Mouse (Mus musculus): ENCODE measurements at regions not wholly inside any gene's neighbourhood (a gene's known extent, or its start where the extent isn't known, plus 50 kb on each side); places are given as distances from the start of the nearest gene placed in this dataset.

DNA sequence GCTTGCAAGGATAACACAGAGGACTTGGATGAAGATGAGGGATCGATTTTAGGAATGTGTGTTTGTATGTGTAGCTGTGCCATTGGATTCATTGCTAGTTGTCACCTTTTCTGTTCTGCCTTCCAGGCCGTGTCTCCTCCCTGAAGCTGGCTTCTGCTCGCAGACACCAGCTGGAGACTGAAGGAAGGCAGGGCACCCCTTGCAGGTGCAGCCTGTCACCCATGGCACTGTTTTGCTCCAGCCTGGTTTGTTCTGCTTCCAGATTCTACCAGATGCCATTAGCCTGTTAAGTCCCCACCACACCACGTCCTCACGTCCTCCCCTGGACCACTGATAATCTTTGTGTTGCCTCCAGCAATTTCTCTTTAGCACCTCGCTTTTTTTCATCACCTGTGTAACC, 286.7 kb downstream of the Cps1 start:
- Histone ChIP-seq H3K36me3 (ENCODE audit: control insufficient read depth, insufficient read depth, low read length) (no peaks in the 10 kb centered on the region), H3K27ac (ENCODE audit: control insufficient read depth, insufficient read depth, low read depth, low read length) (no peak overlapping the region), H3K4me3 (ENCODE audit: control insufficient read depth, low read depth, low read length) (no peak overlapping the region), H3K27me3 (ENCODE audit: control insufficient read depth, insufficient read depth, low read length) (no peaks in the 10 kb centered on the region), H3K4me1 (ENCODE audit: control insufficient read depth, insufficient read depth, low read length) (no peaks in the 10 kb centered on the region)
- TF ChIP-seq CTCF (IDR thresholded peaks at IDR 0.05; ENCODE audit: control insufficient read depth, insufficient read depth, insufficient replicate concordance, low read depth, low read length) = no peak
- TF ChIP-seq POLR2A (IDR thresholded peaks at IDR 0.05; ENCODE audit: control insufficient read depth, low read depth, low read length) = no peak

DNA sequence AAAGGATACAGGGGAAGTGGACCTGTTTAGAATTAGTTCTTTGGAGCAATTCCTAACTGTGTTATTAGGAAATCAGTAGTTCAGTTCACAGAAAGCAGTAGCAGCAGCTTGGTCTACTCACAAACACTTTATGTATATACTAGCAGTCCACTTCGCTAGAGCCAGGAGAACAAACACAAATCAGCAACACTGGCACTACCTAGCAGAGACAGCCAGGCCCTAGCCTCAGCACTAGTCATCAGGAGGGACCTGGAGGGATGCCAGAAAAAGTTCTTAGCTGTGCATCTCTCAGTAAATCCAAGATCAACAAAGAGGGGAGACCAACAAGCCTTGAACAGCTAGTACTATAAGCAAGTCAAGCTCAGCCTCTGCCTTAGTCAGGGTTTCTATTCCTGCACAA, 294.4 kb downstream of the Cps1 start:
- no peak for TF ChIP-seq CTCF (IDR thresholded peaks at IDR 0.05; ENCODE audit: control insufficient read depth, insufficient read depth, insufficient replicate concordance, low read depth, low read length)
- TF ChIP-seq POLR2A (IDR thresholded peaks at IDR 0.05; ENCODE audit: control insufficient read depth, low read depth, low read length) = no peak
- H3K4me3 ChIP-seq (ENCODE audit: control insufficient read depth, low read depth, low read length) = no peak overlapping the region

DNA sequence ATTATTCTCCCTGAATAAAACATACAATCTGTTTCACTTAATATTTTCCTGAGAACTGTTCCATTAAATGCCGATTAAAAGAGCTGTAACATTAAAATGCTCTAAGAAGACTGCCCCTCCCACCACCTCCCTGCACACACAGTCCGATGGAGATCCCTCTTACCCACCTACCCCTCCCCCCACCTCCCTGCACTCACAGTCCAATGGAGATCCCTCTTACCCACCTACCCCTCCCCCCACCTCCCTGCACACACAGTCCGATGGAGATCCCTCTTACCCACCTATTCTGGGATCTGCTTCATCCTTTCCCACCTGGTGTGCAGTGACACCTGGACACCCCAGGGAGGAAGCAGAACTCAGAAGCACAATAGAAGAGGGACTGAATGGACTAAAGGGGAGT, 305.6 kb downstream of the Cps1 start:
- Histone ChIP-seq H3K4me1 (ENCODE audit: control insufficient read depth, insufficient read depth, low read length) (no peaks in the 10 kb centered on the region), H3K4me3 (ENCODE audit: control insufficient read depth, low read depth, low read length) (no peak overlapping the region), H3K27me3 (ENCODE audit: control insufficient read depth, insufficient read depth, low read length) (no peaks in the 10 kb centered on the region), H3K27ac (ENCODE audit: control insufficient read depth, insufficient read depth, low read depth, low read length) (no peak overlapping the region), H3K36me3 (ENCODE audit: control insufficient read depth, insufficient read depth, low read length) (no peaks in the 10 kb centered on the region)
- TF ChIP-seq CTCF (IDR thresholded peaks at IDR 0.05; ENCODE audit: control insufficient read depth, insufficient read depth, insufficient replicate concordance, low read depth, low read length) (no peak), POLR2A (IDR thresholded peaks at IDR 0.05; ENCODE audit: control insufficient read depth, low read depth, low read length) (no peak)

More for the DNA sequence above, 294.4 kb downstream of the Cps1 start:
- Histone ChIP-seq H3K27me3 (ENCODE audit: control insufficient read depth, insufficient read depth, low read length) (no peaks in the 10 kb centered on the region), H3K27ac (ENCODE audit: control insufficient read depth, insufficient read depth, low read depth, low read length) (no peak overlapping the region), H3K36me3 (ENCODE audit: control insufficient read depth, insufficient read depth, low read length) (no peaks in the 10 kb centered on the region), H3K4me1 (ENCODE audit: control insufficient read depth, insufficient read depth, low read length) (no peaks in the 10 kb centered on the region)

DNA sequence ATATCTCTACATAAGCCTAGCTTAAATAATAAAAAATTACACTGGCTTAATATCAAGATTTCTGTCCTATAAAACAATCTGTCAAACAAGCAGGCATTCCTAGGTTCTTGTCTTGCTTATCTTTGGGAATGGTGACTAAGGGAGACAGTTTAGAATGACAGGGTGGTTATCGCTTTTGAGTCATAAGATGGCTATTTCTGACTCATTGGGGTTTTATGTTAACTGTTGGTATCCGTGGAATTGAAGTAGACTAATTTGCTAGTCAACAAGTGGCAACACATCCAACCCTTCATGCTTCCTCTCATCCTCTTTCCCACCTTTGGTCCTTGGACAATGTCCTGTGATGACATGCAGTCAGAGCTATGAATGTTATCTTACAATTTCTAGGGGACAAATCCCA, 328.0 kb downstream of the Cps1 start:
- no peaks in the 10 kb centered on the region for H3K36me3 ChIP-seq (ENCODE audit: control insufficient read depth, insufficient read depth, low read length)
- TF ChIP-seq POLR2A (IDR thresholded peaks at IDR 0.05; ENCODE audit: control insufficient read depth, low read depth, low read length) = no peak
- no peak for TF ChIP-seq CTCF (IDR thresholded peaks at IDR 0.05; ENCODE audit: control insufficient read depth, insufficient read depth, insufficient replicate concordance, low read depth, low read length)
- H3K27me3 ChIP-seq (ENCODE audit: control insufficient read depth, insufficient read depth, low read length) = no peaks in the 10 kb centered on the region
- no peak overlapping the region for H3K4me3 ChIP-seq (ENCODE audit: control insufficient read depth, low read depth, low read length)
- no peaks in the 10 kb centered on the region for H3K4me1 ChIP-seq (ENCODE audit: control insufficient read depth, insufficient read depth, low read length)
- H3K27ac ChIP-seq (ENCODE audit: control insufficient read depth, insufficient read depth, low read depth, low read length) = no peak overlapping the region

DNA sequence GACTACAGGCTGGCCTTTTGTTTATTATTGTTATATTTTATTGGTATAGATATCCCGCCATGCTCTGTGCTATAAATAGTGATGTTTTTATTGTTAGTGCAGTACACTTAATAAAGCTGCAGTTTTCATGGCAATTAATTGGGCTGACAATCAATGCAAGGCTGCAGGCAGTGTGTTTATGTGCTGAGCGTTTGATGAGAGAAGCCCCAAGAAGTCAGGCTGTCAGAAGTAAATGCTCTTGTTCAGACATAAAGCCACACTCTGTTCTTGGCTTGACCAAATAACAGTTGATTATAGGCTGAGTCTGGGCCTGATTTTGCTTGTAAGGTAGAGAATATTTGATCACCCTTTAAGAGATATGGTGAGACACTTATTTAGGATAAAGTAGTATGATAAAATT, 341.4 kb downstream of the Cps1 start:
- TF ChIP-seq POLR2A (IDR thresholded peaks at IDR 0.05; ENCODE audit: control insufficient read depth, low read depth, low read length) (no peak), CTCF (IDR thresholded peaks at IDR 0.05; ENCODE audit: control insufficient read depth, insufficient read depth, insufficient replicate concordance, low read depth, low read length) (no peak)
- H3K36me3 ChIP-seq (ENCODE audit: control insufficient read depth, insufficient read depth, low read length) = no peaks in the 10 kb centered on the region
- H3K27ac ChIP-seq (ENCODE audit: control insufficient read depth, insufficient read depth, low read depth, low read length) = no peak overlapping the region

DNA sequence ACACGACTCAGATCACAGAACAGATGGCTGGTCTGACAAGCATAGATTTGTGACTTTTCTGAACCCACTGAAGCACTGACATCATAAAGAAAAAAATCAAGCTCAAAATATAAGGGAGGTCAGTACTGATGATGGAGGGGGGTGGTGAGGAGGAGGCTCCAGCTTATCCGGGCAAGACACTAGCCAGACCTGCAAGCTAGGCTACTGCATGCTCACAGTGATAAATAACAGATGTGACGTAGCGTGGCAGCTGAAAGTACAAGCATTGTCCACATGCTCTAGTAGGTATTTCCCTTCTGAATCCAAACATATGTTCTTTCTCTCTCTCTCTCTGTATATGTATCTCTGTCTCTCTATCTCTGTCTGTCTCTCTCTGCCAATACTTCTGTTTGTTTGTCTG, 342.7 kb downstream of the Cps1 start:
- H3K4me3 ChIP-seq (ENCODE audit: control insufficient read depth, low read depth, low read length) = no peak overlapping the region
- no peak overlapping the region for H3K27ac ChIP-seq (ENCODE audit: control insufficient read depth, insufficient read depth, low read depth, low read length)
- H3K36me3 ChIP-seq (ENCODE audit: control insufficient read depth, insufficient read depth, low read length) = no peaks in the 10 kb centered on the region
- H3K27me3 ChIP-seq (ENCODE audit: control insufficient read depth, insufficient read depth, low read length) = no peaks in the 10 kb centered on the region
- no peaks in the 10 kb centered on the region for H3K4me1 ChIP-seq (ENCODE audit: control insufficient read depth, insufficient read depth, low read length)
- TF ChIP-seq CTCF (IDR thresholded peaks at IDR 0.05; ENCODE audit: control insufficient read depth, insufficient read depth, insufficient replicate concordance, low read depth, low read length) (no peak), POLR2A (IDR thresholded peaks at IDR 0.05; ENCODE audit: control insufficient read depth, low read depth, low read length) (no peak)

More for the DNA sequence above, 341.4 kb downstream of the Cps1 start:
- H3K4me3 ChIP-seq (ENCODE audit: control insufficient read depth, low read depth, low read length) = no peak overlapping the region
- H3K4me1 ChIP-seq (ENCODE audit: control insufficient read depth, insufficient read depth, low read length) = no peaks in the 10 kb centered on the region
- H3K27me3 ChIP-seq (ENCODE audit: control insufficient read depth, insufficient read depth, low read length) = no peaks in the 10 kb centered on the region

DNA sequence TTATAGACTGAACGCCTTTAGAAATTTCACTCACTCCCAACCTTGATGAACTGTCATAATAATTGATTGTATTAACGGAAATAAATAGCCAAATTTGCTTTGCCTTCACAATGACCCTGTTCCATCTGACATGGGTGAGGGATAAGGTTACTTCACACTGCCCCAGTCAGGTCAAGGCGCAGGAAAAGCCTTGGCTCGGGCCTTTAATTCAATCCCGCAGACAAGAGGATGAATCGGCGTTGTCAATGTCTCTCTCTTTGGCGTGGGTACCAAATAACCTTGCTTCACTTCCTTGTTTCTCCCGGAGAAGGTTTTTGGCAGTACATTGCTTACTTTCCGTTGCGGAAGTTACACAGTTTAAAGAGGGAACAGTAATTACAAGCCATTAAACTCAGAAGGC, 354.2 kb downstream of the Cps1 start:
- H3K4me3 ChIP-seq (ENCODE audit: control insufficient read depth, low read depth, low read length) = peak overlapping the region; percentile 60
- TF ChIP-seq POLR2A (IDR thresholded peaks at IDR 0.05; ENCODE audit: control insufficient read depth, low read depth, low read length) (no peak), CTCF (IDR thresholded peaks at IDR 0.05; ENCODE audit: control insufficient read depth, insufficient read depth, insufficient replicate concordance, low read depth, low read length) (no peak)
- no peaks in the 10 kb centered on the region for H3K36me3 ChIP-seq (ENCODE audit: control insufficient read depth, insufficient read depth, low read length)
- H3K27me3 ChIP-seq (ENCODE audit: control insufficient read depth, insufficient read depth, low read length) = no peaks in the 10 kb centered on the region
- H3K4me1 ChIP-seq (ENCODE audit: control insufficient read depth, insufficient read depth, low read length) = peaks cover 2% of the 10 kb centered on the region; the same call in 1 of the 2 replicates
- H3K27ac ChIP-seq (ENCODE audit: control insufficient read depth, insufficient read depth, low read depth, low read length) = no peak overlapping the region

DNA sequence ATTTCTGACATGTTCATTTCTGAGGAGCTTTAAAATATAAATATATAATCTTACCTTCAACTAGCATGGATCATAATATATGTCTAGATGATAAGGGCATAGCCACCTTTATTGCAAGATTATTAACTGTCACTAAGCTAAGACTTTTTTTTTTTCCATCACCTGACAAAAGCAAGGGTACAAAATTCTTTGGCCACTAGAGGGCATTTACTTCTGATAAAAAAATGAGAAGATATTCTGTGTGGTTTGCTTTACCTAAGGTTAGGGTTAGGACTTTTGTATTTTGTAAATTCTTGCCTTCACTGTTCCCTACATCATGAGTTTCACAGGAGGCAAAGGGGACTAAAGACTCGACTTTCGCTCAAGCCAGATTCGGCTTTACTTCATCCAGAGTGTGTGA, 355.1 kb downstream of the Cps1 start:
- no peaks in the 10 kb centered on the region for H3K27me3 ChIP-seq (ENCODE audit: control insufficient read depth, insufficient read depth, low read length)
- H3K4me1 ChIP-seq (ENCODE audit: control insufficient read depth, insufficient read depth, low read length) = peaks cover 2% of the 10 kb centered on the region; the same call in 1 of the 2 replicates
- H3K4me3 ChIP-seq (ENCODE audit: control insufficient read depth, low read depth, low read length) = no peak overlapping the region
- H3K36me3 ChIP-seq (ENCODE audit: control insufficient read depth, insufficient read depth, low read length) = no peaks in the 10 kb centered on the region
- no peak for TF ChIP-seq CTCF (IDR thresholded peaks at IDR 0.05; ENCODE audit: control insufficient read depth, insufficient read depth, insufficient replicate concordance, low read depth, low read length)
- H3K27ac ChIP-seq (ENCODE audit: control insufficient read depth, insufficient read depth, low read depth, low read length) = no peak overlapping the region
